Mouse (Mus musculus) midbrain, embryonic 16.5 days (tissue): ENCODE data around the gene Hoga1. TPM values are rescaled to one million over a fixed set of nuclear protein-coding genes. Genes with fewer than 3 reads are reported as not detected.

Source experiments
- ATAC-seq: fragments of 200-750 bp; cut with Nextera tagmentation; 2 replicates; pipeline ENCODE4 v1.8.0; 2017; ENCODE audit warnings: moderate TSS enrichment
- H3K27ac ChIP-seq: fragments of 300-500 bp; sonication (generic); 2 replicates; pipeline ENCODE4 v1.5.1; 2014; ENCODE audit warnings: mild to moderate bottlenecking, low read length, mixed read lengths
- H3K27me3 ChIP-seq: fragments of 300-500 bp; sonication (generic); 2 replicates; pipeline ENCODE4 v1.6.1; 2014; ENCODE audit warnings: low read depth, low read length, mixed read lengths; ENCODE audit not compliant: control insufficient read depth, insufficient read depth
- H3K36me3 ChIP-seq: fragments of 300-500 bp; sonication (generic); 2 replicates; pipeline ENCODE4 v1.6.1; 2014; ENCODE audit warnings: mild to moderate bottlenecking, low read length, moderate library complexity, mixed read lengths; ENCODE audit not compliant: control insufficient read depth, insufficient read depth
- H3K4me1 ChIP-seq: fragments of 300-500 bp; sonication (generic); 2 replicates; pipeline ENCODE4 v1.6.1; 2014; ENCODE audit warnings: mild to moderate bottlenecking, low read length, mixed read lengths; ENCODE audit not compliant: control insufficient read depth, insufficient read depth
- H3K4me2 ChIP-seq: fragments of 300-500 bp; sonication (generic); 2 replicates; pipeline ENCODE4 v1.6.1; 2014; ENCODE audit warnings: mild to moderate bottlenecking, low read length, mixed read lengths
- H3K4me3 ChIP-seq: fragments of 300-500 bp; sonication (generic); 2 replicates; pipeline ENCODE4 v1.5.1; 2014; ENCODE audit warnings: low read depth, mild to moderate bottlenecking, low read length, moderate library complexity, mixed read lengths
- H3K9ac ChIP-seq: fragments of 300-500 bp; sonication (generic); 2 replicates; pipeline ENCODE4 v1.6.1; 2014; ENCODE audit warnings: low read depth, low read length, mixed read lengths
- H3K9me3 ChIP-seq: fragments of 300-500 bp; sonication (generic); replicated peaks from 2 replicates; pipeline ENCODE4 v1.6.1; 2014; ENCODE audit warnings: mild to moderate bottlenecking, low read length, mixed read lengths; ENCODE audit not compliant: control insufficient read depth, poor library complexity, severe bottlenecking
- WGBS: fragments of 180-500 bp; shearing (Covaris S2); extraction: QIAGEN DNeasy Blood & Tissue Kit; methylation state at CpG from one replicate; pipeline ENCODE4 v1.1.7; 2014; 5-methylcytosine and 5-hydroxymethylcytosine counted together
- polyA plus RNA-seq: library from polyadenylated mRNA; unstranded; fragments of >200 nt; fragmentation: Nextera tagmentation; extraction: Ambion mirVana; gene quantifications from 2 replicates; pipeline ENCODE4 v1.2.1, GENCODE M21; 2015

Gene Hoga1
- polyA plus RNA-seq, result 1.6 and 1.7 TPM in 2 replicates

DNA sequence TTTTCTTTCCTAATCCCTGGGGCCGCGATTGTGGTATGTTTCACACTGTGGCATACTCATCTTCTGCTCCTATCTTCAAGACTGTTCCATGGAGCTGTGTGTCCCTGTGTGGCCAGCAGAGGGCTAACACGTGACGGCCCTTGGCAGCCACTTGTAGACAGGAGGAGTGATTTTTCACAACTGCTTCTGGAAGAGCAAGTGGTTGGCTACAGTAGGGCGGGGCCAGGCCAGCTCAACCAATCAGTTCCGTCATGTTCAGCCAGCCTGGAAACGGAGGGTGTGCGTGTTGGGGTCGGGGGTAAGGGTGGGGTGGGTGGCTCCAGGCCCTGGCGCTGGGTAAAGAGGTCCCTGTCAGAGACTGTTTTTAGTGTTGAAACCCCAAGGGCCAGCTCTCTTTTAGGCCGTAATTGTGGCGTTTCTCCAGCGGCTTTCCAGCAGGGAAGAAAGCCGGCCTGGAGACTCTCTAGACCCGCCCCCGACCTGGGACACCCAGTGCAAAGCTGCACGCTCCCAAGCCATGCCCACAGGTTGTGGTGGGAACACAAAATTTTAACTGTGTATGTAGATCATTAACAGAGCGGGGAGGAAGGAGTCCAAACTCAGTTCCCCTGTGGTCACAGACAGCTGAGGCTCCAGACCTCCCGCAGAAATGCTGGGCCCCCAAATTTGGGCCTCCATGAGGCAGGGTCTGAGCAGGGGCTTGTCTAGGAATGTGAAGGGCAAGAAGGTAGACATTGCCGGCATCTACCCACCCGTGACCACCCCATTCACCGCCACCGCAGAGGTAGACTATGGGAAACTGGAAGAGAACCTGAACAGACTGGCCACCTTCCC lies at the start of gene Hoga1:
Gene Hoga1, plus strand, starts transcription at position 342 of the 834 bp plus-strand sequence.
- no peaks in the 10 kb centered on the region for H3K4me1 ChIP-seq
- H3K4me3 ChIP-seq, result peak within 1 kb of the TSS; percentile 13
- peak; percentile 78 for ATAC-seq
- WGBS, result 30% methylated on average over 23 of the region's 23 CpGs
- peak within 1 kb of the TSS; percentile 42 for H3K4me2 ChIP-seq
- H3K9ac ChIP-seq, result no peak within 1 kb of the TSS
- no peak within 1 kb of the TSS for H3K27ac ChIP-seq
- H3K9me3 ChIP-seq, result no peaks in the 10 kb centered on the region
- H3K27me3 ChIP-seq, result no peaks in the 10 kb centered on the region
- no peaks in the 10 kb centered on the region for H3K36me3 ChIP-seq

DNA sequence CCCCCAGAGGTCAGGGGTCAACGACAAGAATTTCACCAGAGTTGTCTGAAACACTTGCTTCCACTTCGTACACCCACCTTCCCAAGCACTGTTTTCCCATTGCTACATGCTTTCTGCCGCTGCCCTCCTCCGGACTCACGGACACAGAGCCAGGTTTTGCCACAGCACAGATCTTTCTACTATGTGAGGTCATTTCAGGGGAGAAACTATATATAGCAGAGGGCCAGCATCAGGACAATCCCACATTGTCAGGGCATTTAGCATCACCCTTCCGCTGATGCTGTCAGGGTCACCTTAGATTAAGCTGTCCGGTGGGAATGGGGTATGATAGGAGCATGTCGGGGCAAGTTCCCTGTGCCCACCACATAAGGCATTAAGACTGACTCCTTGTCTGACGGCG lies 48.3 kb upstream of the Hoga1 start:
- Histone ChIP-seq H3K4me3 (no peak overlapping the region), H3K9ac (no peak overlapping the region), H3K4me2 (no peak overlapping the region), H3K27me3 (no peaks in the 10 kb centered on the region), H3K27ac (no peak overlapping the region), H3K4me1 (no peaks in the 10 kb centered on the region), H3K36me3 (no peaks in the 10 kb centered on the region), H3K9me3 (no peaks in the 10 kb centered on the region)
- ATAC-seq, result no peak
- 96% methylated on average over 10 of the region's 10 CpGs for WGBS

DNA sequence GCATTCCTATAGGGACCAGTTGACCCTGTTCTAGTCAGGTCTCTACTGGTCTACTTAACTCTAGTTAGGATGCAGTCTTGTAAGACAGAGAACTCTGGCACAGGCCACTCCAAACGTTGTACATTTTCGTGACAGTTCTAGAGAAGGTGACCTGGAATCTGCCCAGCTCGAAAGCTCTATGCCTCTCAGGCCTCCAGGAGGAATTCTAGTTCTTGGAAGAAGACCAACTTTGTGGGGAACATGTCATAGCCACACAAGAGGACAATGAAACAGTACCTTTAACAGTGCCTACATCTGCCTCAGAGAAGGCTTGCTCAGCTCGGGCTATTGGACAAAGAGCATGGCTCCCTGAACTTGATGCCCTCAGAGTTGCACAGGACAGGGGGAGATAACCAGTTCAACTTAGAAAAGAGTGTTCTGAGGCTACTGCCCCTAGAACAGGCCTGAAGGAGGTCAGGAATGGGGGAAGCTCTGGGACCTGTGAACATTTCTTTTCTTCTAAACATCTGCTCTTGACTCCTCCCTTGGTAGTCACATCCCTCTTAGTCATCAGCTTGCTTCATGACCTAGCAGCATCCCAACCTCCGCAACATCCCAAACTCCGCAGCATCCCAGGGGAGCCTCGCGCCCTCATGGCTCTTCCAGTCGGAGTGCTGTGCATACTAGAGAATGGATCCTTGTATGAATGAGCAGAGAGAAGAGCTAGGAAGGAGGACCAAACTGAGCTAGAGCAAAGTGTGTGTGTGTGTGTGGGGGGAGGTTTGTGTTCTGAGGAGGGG lies 46.5 kb upstream of the Hoga1 start:
- 92% methylated on average over 9 of the region's 9 CpGs for WGBS
- H3K4me3 ChIP-seq, result no peak overlapping the region
- ATAC-seq, result no peak

DNA sequence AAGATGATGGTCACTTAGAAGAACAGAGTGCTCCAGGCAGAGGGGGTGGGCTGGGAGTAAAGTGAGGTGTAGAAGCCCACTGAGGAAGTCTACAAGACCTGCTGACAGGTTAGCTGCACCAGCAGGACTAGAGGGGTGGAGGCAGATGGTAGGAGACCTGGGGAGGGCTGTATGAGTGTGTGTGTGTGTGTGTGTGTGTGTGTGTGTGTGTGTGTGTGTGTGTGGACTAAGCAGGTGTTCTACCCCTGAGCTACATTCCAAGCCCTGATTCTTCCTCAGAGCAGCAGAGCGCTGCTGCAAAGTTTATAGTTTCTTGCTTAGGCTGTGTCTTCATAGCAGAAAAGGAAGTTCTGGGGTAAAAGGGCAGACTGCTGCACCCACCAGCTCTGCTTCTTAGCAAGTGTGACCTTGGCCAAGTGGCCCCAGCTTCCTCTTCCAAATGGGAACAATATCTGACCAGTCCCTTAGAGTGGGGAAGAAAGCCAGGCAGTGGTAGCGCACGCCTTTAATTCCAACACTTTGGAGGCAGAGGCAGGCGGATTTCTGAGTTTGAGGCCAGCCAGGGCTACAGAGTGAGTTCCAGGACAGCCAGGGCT lies 45.6 kb upstream of the Hoga1 start:
- Histone ChIP-seq H3K4me3 (no peak overlapping the region), H3K9ac (no peak overlapping the region), H3K4me1 (no peaks in the 10 kb centered on the region), H3K27ac (no peak overlapping the region), H3K4me2 (no peak overlapping the region), H3K27me3 (no peaks in the 10 kb centered on the region), H3K9me3 (no peaks in the 10 kb centered on the region), H3K36me3 (no peaks in the 10 kb centered on the region)
- no peak for ATAC-seq
- WGBS, result 93% methylated on average over 4 of the region's 4 CpGs

More for the DNA sequence above, 46.5 kb upstream of the Hoga1 start:
- H3K4me2 ChIP-seq, result no peak overlapping the region
- no peaks in the 10 kb centered on the region for H3K4me1 ChIP-seq
- no peak overlapping the region for H3K27ac ChIP-seq
- H3K9me3 ChIP-seq, result no peaks in the 10 kb centered on the region
- no peak overlapping the region for H3K9ac ChIP-seq
- no peaks in the 10 kb centered on the region for H3K27me3 ChIP-seq
- no peaks in the 10 kb centered on the region for H3K36me3 ChIP-seq

DNA sequence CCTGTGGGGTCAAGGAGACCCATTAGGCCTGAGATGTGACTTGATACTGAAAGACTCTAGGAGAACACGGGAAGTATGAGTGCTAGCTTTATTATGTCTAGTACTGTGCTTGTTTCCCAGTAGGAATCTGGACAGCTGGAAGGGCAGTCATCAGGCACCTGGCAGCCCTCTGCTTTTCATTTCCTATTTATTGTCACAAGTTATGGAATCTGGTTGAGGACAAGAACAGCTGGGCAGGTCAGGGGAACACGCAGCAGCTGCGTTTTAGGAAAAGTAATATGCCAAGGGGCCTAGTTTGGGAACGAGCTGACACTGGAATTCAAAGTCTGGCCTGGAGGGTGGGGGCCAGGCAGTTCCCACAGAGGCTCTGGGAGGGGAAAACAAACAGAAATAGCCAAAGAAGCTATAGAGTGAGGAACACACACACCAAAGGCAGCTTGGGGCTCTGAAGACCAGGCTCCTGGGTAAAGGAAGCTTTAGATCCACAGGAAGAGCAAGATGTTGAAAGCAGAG lies 44.9 kb upstream of the Hoga1 start:
- Histone ChIP-seq H3K4me3 (no peak overlapping the region), H3K36me3 (no peaks in the 10 kb centered on the region), H3K4me1 (no peaks in the 10 kb centered on the region), H3K9me3 (no peaks in the 10 kb centered on the region), H3K27ac (no peak overlapping the region), H3K9ac (no peak overlapping the region), H3K4me2 (no peak overlapping the region), H3K27me3 (no peaks in the 10 kb centered on the region)
- 78% methylated on average over 4 of the region's 4 CpGs for WGBS
- ATAC-seq, result no peak

DNA sequence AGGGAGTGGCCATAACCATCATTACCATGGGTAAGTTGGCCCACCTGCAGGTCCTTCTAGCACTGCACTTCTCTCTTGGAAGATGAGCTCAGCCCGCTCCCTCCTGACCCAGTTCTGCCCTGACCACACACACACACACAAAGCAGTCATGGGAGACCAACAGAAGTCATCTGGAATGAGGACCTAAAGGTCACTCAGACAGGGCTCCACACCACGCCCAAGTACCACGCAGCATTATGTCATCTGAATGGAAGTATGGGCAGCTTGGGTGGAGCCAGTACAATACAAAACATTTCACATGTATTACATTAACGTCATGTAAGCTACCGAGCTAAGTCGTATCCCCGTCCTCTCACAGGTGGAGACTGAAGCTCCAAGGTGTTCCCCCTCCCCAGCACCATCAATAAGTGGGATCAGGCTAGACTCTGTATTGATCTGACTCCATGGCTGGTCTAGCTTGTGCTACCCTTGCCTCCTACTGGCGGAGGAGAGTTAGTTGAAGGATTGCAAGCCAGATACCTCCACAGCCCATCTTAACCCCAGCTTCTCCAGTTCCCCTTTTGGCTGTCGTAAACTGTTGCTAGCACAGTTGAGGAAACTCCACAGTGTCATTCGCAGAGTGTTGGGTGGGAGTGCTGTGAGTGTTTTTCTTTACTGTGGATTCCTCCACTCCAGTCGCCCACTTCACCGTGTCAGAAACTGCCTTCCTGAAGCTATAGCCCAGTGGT lies 44.0 kb upstream of the Hoga1 start:
- Histone ChIP-seq H3K4me1 (no peaks in the 10 kb centered on the region), H3K4me2 (no peak overlapping the region), H3K4me3 (no peak overlapping the region), H3K27ac (no peak overlapping the region), H3K9ac (no peak overlapping the region), H3K9me3 (no peaks in the 10 kb centered on the region), H3K36me3 (no peaks in the 10 kb centered on the region), H3K27me3 (no peaks in the 10 kb centered on the region)
- 92% methylated on average over 12 of the region's 12 CpGs for WGBS
- no peak for ATAC-seq

DNA sequence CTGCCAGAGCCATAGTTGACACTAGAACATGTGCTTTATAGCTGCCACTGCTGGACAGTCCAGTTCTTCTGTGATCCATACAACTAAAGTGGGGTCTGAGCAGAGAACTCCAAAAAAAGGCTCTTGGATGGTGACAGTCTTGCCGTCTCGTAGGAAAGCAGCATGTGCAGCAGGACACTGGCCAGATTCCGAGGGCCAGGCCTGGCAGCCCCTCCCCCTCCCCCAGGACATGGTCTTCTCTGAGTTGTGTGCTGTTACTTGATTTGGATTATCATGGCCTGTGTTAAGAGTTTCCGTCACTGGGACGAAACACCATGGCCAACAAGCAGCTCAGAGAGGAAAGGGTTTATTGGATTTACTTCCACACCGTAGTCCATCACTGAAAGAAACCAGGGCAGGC lies 41.2 kb upstream of the Hoga1 start:
- no peaks in the 10 kb centered on the region for H3K9me3 ChIP-seq
- H3K27me3 ChIP-seq, result no peaks in the 10 kb centered on the region
- H3K4me3 ChIP-seq, result no peak overlapping the region
- H3K9ac ChIP-seq, result no peak overlapping the region
- no peaks in the 10 kb centered on the region for H3K36me3 ChIP-seq
- WGBS, result 83% methylated on average over 6 of the region's 6 CpGs
- no peak for ATAC-seq
- H3K4me2 ChIP-seq, result no peak overlapping the region
- no peaks in the 10 kb centered on the region for H3K4me1 ChIP-seq
- no peak overlapping the region for H3K27ac ChIP-seq

DNA sequence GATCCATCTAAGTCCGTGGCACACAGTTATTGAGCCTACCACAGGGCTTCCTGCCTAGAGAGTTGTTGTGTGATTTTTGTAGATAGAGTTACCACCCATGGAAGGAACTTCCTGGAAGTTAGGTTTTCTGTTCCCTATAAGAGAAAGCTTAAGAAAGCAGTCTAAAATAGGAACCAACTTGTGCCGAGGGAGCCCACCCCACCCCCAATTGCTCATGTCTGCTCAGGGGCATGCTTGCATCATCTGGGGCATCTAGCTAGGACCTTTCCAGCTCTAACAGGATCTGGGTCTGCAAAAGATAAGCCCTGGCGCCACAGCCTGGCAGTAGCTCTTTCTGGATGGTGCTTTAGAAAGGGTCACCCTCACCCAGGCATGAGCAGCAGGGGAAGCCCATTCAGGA lies 39.8 kb upstream of the Hoga1 start:
- Histone ChIP-seq H3K27me3 (no peaks in the 10 kb centered on the region), H3K4me2 (no peak overlapping the region), H3K9ac (no peak overlapping the region), H3K9me3 (no peaks in the 10 kb centered on the region), H3K36me3 (no peaks in the 10 kb centered on the region), H3K4me1 (no peaks in the 10 kb centered on the region), H3K27ac (no peak overlapping the region), H3K4me3 (no peak overlapping the region)
- ATAC-seq, result no peak
- WGBS, result 81% methylated on average over 3 of the region's 3 CpGs
